Mouse (Mus musculus): ENCODE data around the gene Ablim1.

Gene Ablim1

GRCm38 (mm10) chr19:57314346-57315012 lies at the start of gene Ablim1:
Gene Ablim1 (minus strand): TSS chr19:57314919.
- peak; percentile 23 for DNase-seq

- DNase-seq: no peak
These were observed 48.8 kb upstream of the Ablim1 start for GRCm38 (mm10) chr19:57363538-57363937.

DNA sequence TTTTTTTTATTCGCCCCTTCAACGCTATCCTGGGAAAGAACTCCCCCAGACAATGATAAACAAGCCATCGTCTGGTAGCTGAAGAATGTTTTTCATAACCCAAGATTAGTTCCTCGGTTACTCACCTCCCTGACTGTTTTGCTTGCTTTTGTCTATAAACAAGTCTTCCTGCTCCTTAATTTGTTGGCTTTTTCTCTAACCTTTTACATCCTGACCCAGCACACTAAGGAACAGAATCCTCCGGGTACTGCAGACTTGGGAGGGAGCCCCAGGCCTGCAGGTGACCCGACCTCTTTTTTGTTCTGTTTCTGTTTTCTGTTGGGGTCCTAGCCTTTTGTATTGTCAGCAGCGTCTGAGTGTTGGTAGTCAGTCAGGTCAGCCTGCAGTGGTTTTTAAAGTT lies 48.4 kb upstream of the Ablim1 start:
- DNase-seq: no peak

- no peak for DNase-seq
These were observed 47.9 kb upstream of the Ablim1 start for GRCm38 (mm10) chr19:57362586-57362985.

GRCm38 (mm10) chr19:57361939-57362307 lies 47.2 kb upstream of the Ablim1 start:
- no peak for DNase-seq

GRCm38 (mm10) chr19:57361131-57361938 lies 46.6 kb upstream of the Ablim1 start:
- peak; percentile 41 for DNase-seq

DNA sequence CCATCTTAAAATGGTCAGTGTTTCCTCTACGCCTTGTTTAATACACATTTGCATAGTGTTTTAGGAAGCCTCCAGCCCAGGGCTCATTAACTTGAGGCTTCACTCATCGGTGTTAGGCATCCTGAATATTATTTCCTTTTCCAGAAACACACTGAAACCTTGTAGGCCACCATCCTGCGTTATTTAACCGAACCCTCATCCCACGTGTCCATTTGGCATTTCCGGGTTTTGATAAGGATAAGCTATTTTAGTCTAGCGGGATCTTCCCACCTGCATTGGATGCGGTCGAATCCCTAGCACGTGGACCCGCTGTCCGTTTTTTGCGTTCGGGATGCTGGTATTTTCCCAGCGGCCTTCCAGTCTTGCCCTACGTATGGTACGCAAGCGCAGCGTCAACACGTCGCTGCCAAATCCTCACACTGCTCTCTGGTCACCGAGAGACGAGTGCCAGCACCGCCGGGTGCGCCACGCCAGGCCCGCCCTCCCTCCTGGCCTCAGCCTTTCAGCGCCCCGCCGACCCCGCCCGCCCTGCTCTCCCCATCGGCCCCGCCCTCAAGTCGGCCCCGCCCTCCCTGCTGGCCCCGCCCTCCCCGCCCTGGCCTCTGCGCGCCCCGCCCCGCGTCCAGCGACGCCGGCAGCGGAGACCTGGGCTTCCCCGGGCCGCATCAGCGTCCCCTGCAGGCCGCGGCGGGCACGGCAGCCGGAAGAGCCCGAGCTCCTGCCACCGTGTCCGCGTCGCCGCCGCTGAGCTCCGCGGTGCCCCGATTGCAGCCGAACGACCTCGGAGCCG lies 45.8 kb upstream of the Ablim1 start, which contains the start of gene Fam160b1:
Gene Fam160b1, plus strand, starts transcription at position 340 of the 790 bp plus-strand sequence.
- DNase-seq: peak; percentile 95

- DNase-seq: no peak
These were observed 45.1 kb upstream of the Ablim1 start for GRCm38 (mm10) chr19:57359701-57360326.

- no peak for DNase-seq
These were observed 44.3 kb upstream of the Ablim1 start for GRCm38 (mm10) chr19:57358836-57359598.

- peak; percentile 66 for DNase-seq
These were observed 43.6 kb upstream of the Ablim1 start for GRCm38 (mm10) chr19:57358322-57358721.

- DNase-seq: no peak
These were observed 43.1 kb upstream of the Ablim1 start for GRCm38 (mm10) chr19:57357811-57358210.

GRCm38 (mm10) chr19:57357244-57357643 lies 42.5 kb upstream of the Ablim1 start:
- no peak for DNase-seq

GRCm38 (mm10) chr19:57356273-57356672 lies 41.6 kb upstream of the Ablim1 start:
- DNase-seq: no peak

DNA sequence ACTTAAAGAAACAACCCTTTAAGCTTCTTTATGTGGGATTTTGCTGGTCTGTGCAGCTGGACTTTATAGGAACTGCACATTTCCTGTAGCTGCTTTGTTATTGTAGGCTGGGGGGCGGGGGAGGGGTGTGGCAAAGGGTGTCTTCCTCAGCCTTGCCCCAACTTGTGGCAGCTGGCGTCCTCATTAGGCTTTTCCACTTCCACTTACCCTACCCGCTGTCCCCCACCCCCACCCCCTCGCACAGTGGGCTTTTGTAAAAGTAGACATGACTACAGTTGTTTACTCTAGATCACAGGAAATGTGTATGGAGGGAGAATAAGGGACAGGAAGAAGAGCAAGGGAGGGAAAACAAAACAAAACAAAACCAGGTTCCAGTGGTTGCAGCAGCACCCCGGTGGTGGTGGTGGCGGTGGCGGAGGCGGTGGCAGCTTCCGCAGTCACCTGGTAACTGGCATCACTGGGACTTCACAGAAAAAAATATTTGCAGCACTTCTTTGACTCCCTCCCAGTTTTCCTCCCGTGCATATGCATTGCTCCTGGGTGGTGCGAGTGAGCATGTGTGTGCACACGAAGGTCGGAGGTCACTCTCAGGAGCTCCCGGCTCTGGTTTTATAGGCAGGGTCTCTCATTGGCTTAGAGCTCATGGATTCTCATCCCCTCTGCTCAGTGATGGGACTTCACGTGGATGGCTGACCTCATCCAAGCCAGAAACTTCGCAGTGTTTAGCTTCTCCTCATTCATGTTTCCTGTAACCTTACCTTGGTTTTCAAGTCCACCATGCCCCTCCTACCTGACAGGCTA lies 40.9 kb upstream of the Ablim1 start:
- no peak for DNase-seq

- no peak for DNase-seq
These were observed 40.0 kb upstream of the Ablim1 start for GRCm38 (mm10) chr19:57354715-57355114.

- DNase-seq: no peak
These were observed 39.3 kb upstream of the Ablim1 start for GRCm38 (mm10) chr19:57354050-57354449.

- no peak for DNase-seq
These were observed 38.5 kb upstream of the Ablim1 start for GRCm38 (mm10) chr19:57353228-57353627.

GRCm38 (mm10) chr19:57352337-57352935 lies 37.7 kb upstream of the Ablim1 start:
- peak; percentile 47 for DNase-seq

- no peak for DNase-seq
These were observed 34.4 kb upstream of the Ablim1 start for GRCm38 (mm10) chr19:57349096-57349495.

DNA sequence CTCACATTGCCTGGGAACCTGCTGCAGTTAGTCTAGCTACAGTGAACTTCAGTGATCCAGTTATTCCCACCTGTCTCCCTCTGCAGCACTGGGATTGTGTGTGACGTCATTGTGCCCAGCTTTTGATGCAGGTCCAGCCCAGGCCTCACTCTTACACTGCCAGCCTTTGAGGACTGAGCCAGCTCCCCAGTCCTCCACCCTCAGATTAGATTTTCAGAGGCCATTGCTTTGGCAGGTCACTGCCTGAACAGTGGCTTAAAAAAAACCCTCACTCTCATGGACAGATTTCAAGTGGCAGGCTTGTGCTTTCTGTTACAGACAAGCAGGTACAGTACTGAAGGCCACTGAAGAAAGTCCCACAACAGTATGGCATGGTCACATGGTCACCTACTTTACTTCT lies 30.0 kb upstream of the Ablim1 start:
- no peak for DNase-seq

GRCm38 (mm10) chr19:57343860-57344259 lies 29.1 kb upstream of the Ablim1 start:
- no peak for DNase-seq

All from layer of hippocampus, adult 9-11 months (tissue).